Mouse (Mus musculus) gastrocnemius, postnatal 4 days (tissue): ENCODE data around the gene Hipk2. TPM values are rescaled to one million over a fixed set of nuclear protein-coding genes. Genes with fewer than 3 reads are reported as not detected.

Source experiments
- DNase-seq, 2 experiments: peaks; one replicate each; pipeline ENCODE4 v3.0.0; 2021 to 2022; ENCODE audit warnings: low spot score in 2 of 2, mixed read lengths in 2 of 2
- total RNA-seq, 2 experiments: library from RNA; stranded (reverse); gene quantifications; 2 replicates each; pipeline ENCODE4 v1.2.3; 2021

Gene Hipk2
- total RNA-seq, 2 experiments from 2014 or later = 37.0 to 37.7 TPM

GRCm38 (mm10) chr6:38906005-38906404 lies 30.0 kb upstream of the Hipk2 start:
- DNase-seq = no peak

- no peak for DNase-seq
Observed at GRCm38 (mm10) chr6:38902820-38903439, 27.0 kb upstream of the Hipk2 start.

- no peak for DNase-seq
Observed at GRCm38 (mm10) chr6:38901636-38902035, 25.7 kb upstream of the Hipk2 start.

GRCm38 (mm10) chr6:38901152-38901551 lies 25.2 kb upstream of the Hipk2 start:
- DNase-seq = no peak

- DNase-seq = no peak
Observed at GRCm38 (mm10) chr6:38900479-38901126, 24.6 kb upstream of the Hipk2 start.

GRCm38 (mm10) chr6:38900073-38900472 lies 24.1 kb upstream of the Hipk2 start:
- DNase-seq = no peak

GRCm38 (mm10) chr6:38893615-38894014 lies 17.6 kb upstream of the Hipk2 start:
- no peak for DNase-seq

- DNase-seq = no peak
Observed at GRCm38 (mm10) chr6:38892017-38892416, 16.1 kb upstream of the Hipk2 start.

- no peak for DNase-seq
Observed at GRCm38 (mm10) chr6:38889156-38889555, 13.2 kb upstream of the Hipk2 start.

GRCm38 (mm10) chr6:38887436-38887835 lies 11.5 kb upstream of the Hipk2 start:
- peak in 1 of 2 experiments; percentile 3 for DNase-seq

- DNase-seq = no peak
Observed at GRCm38 (mm10) chr6:38885132-38885531, 9.2 kb upstream of the Hipk2 start.

GRCm38 (mm10) chr6:38884482-38884881 lies 8.5 kb upstream of the Hipk2 start:
- DNase-seq = no peak

GRCm38 (mm10) chr6:38882728-38883171 lies 6.8 kb upstream of the Hipk2 start:
- DNase-seq = no peak

- DNase-seq = no peak
Observed at GRCm38 (mm10) chr6:38881975-38882374, 6.0 kb upstream of the Hipk2 start.

- DNase-seq = no peak
Observed at GRCm38 (mm10) chr6:38881468-38881867, 5.5 kb upstream of the Hipk2 start.

- DNase-seq = no peak
Observed at GRCm38 (mm10) chr6:38877674-38878073, 1.7 kb upstream of the Hipk2 start.

GRCm38 (mm10) chr6:38875258-38876070 lies 501 bp downstream of the Hipk2 start, which contains the start of gene Tbxas1:
Gene Tbxas1, plus strand, starts transcription at chr6:38875404.
- peak; percentile 41 to 62 for DNase-seq

GRCm38 (mm10) chr6:38874565-38875257 lies 1.3 kb downstream of the Hipk2 start:
- peak in 1 of 2 experiments; percentile 15 for DNase-seq

GRCm38 (mm10) chr6:38874035-38874434 lies 1.9 kb downstream of the Hipk2 start:
- peak; percentile 32 to 59 for DNase-seq

- no peak for DNase-seq
Observed at GRCm38 (mm10) chr6:38873316-38873715, 2.6 kb downstream of the Hipk2 start.

GRCm38 (mm10) chr6:38871051-38871450 lies 4.9 kb downstream of the Hipk2 start:
- DNase-seq = no peak
